Mouse (Mus musculus) ZHBTc4 (cell line): Measurements from ENCODE around the gene Hs6st1.

Experiments
- DNase-seq: peaks from one replicate; pipeline ENCODE4 v3.0.0-alpha.2; 2011; ENCODE audit warnings: low read depth, low spot score

The Hs6st1 gene

GRCm38 (mm10) chr1:36129126-36129525 is 60.9 kb downstream of the Hs6st1 start:
- DNase-seq = no peak

DNA sequence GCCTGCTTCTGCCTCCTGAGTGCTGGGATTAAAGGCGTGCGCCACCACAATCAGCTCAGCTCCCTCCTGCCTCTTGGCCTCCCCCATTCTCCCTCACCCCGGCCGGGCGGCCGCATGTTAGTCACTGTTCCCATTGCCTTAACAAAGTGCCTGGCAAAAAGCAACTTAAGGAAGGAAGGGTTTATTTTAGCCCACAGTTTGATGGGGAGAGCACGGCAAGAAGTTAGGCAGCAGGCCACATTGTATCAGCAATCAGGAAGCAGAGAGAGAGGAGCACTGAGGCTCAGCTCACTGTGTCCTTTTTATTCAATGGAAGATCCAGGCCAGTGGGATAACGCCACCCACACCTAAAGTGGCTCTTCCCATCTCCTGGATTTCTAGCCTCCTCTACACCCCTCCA is 61.7 kb downstream of the Hs6st1 start:
- DNase-seq = no peak

GRCm38 (mm10) chr1:36130307-36131035 is 62.3 kb downstream of the Hs6st1 start:
- DNase-seq = no peak

GRCm38 (mm10) chr1:36131154-36131553 is 63.0 kb downstream of the Hs6st1 start:
- no peak for DNase-seq

- DNase-seq = no peak
Observed at GRCm38 (mm10) chr1:36131766-36132165, 63.6 kb downstream of the Hs6st1 start.

- DNase-seq = no peak
Observed at GRCm38 (mm10) chr1:36132211-36132610, 64.0 kb downstream of the Hs6st1 start.

DNA sequence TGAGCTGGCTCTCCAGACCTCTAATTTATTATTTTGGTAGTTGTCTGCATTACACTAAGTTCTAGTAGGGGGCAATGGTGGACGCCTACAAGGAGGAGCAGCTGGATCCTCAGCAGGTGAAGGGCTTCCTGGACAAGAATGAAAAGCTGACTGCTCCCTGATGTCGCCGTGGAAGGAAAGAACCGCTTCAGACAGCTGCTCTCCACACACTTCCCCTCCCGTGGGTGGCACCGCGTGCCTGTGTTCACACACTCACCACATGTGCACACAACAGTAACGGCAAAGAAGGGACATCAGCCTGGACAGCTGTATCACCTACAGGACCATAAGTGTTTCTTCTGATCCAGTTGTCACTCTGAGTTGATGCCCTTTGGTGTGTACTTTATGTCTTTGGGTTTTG is 64.8 kb downstream of the Hs6st1 start:
- no peak for DNase-seq

GRCm38 (mm10) chr1:36133647-36134046 is 65.4 kb downstream of the Hs6st1 start:
- DNase-seq = no peak

- DNase-seq = peak; percentile 81
Observed at GRCm38 (mm10) chr1:36134584-36134983, 66.4 kb downstream of the Hs6st1 start.

- DNase-seq = no peak
Observed at GRCm38 (mm10) chr1:36140311-36140710, 72.1 kb downstream of the Hs6st1 start.

GRCm38 (mm10) chr1:36145050-36145449 is 76.8 kb downstream of the Hs6st1 start:
- no peak for DNase-seq

DNA sequence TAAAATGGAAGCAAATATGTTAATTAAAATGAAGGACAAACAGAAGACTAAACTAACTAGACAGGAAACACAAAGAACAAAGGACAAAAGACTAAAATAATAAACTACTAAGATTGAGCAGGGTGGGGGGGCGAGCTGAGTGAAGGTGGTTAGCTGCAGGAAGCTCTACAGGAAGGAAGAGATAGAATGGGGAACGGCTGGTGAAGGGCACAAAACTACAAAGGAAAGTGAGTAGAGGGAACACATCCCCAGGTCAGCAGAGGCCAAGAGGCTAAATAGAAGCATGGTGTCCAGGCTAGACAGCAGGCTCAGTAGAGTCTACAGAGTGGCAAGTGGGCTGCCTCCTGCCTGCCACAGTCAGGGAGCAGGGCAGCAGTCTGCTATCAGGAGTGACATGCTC is 80.6 kb downstream of the Hs6st1 start:
- DNase-seq = no peak

DNA sequence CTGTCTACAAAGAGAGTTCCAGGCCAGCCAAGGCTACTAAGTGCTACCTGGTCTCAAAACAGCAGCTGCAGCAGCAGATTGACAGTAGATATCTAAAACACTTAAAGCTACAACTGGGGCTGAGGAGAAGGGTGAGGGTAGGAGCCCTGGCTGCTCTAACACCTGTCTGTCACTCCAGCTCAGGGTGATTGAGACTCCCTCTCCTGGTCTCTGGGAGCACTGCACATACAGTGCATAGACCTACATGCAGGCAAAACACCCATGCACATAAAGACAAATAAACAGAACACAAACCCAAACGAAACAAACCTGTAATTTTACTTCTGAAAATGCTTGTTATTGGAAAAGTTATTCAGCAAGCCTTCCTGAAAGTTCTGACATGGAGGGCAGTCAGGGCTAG is 81.2 kb downstream of the Hs6st1 start:
- DNase-seq = peak; percentile 71
